In genomic region chr11:113132078-113133064, GRCm38 (mm10) we compare ENCODE assay signal across 8 mouse cellular contexts.
DNase-seq lines count a peak whose midpoint lies in the region; ATAC-seq and TF ChIP-seq lines count a peak whose summit lies in the region.

No protein-coding gene starts in this region.

- ATAC-seq in cerebellum, adult (ENCODE audit: insufficient number of reproducible peaks, low FRiP score, low TSS enrichment) = peak; percentile 41; the same call in 1 of the 2 replicates
- peak; percentile 69; the same call in 1 of the 2 replicates for ATAC-seq in limb, embryonic 15.5 days (ENCODE audit: insufficient number of reproducible peaks, low FRiP score, low TSS enrichment, low read depth)
- ATAC-seq in stomach, embryonic 14.5 days (ENCODE audit: insufficient number of reproducible peaks, insufficient read depth, low FRiP score, low read depth) = peak; percentile 39; the same call in 1 of the 2 replicates

- H3K4me2 ChIP-seq in limb, embryonic 15.5 days = no peak overlapping the region
- peak overlapping the region; percentile 14; the same call in 1 of the 2 replicates for H3K4me2 ChIP-seq in stomach, embryonic 14.5 days (replicated peaks; ENCODE audit: low read depth, low read length)

- no peak overlapping the region for H3K9ac ChIP-seq in limb, embryonic 15.5 days
- no peak overlapping the region for H3K9ac ChIP-seq in stomach, embryonic 14.5 days (replicated peaks; ENCODE audit: low read depth, low read length)

- intact Hi-C loops in gastrocnemius, postnatal 14 days (cut with DNase I; ENCODE audit: low total_unique reads) = no loop called here

- H3K27ac ChIP-seq in testis, adult 2 months (ENCODE audit: control insufficient read depth, insufficient read depth, low read depth, low read length) = peak overlapping the region; percentile 33; the same call in 1 of the 2 replicates
- peak overlapping the region; percentile 50 for H3K27ac ChIP-seq in limb, embryonic 15.5 days
- H3K27ac ChIP-seq in stomach, embryonic 14.5 days (ENCODE audit: low read length) = peak overlapping the region; percentile 67

- no peak for TF ChIP-seq CTCF in testis, adult 2 months (IDR thresholded peaks at IDR 0.05; ENCODE audit: control insufficient read depth, insufficient read depth, insufficient replicate concordance, low read depth, low read length)

- WGBS in limb, embryonic 15.5 days = 63% methylated on average over 23 of the region's 23 CpGs
- WGBS in stomach, embryonic 14.5 days = 52% methylated on average over 23 of the region's 23 CpGs

- H3K36me3 ChIP-seq in testis, adult 2 months (ENCODE audit: control insufficient read depth, insufficient read depth, low read length) = no peaks in the 10 kb centered on the region
- no peaks in the 10 kb centered on the region for H3K36me3 ChIP-seq in limb, embryonic 15.5 days
- H3K36me3 ChIP-seq in stomach, embryonic 14.5 days (ENCODE audit: control insufficient read depth, insufficient read depth, low read length) = no peaks in the 10 kb centered on the region

- 0 out of 2 replicates have a peak, but pooled peaks have one; percentile 23 for TF ChIP-seq POLR2A in testis, adult 2 months (IDR thresholded peaks at IDR 0.05; ENCODE audit: control insufficient read depth, low read depth, low read length)

- no peak overlapping the region for H3K4me3 ChIP-seq in testis, adult 2 months (ENCODE audit: control insufficient read depth, low read depth, low read length)
- no peak overlapping the region for H3K4me3 ChIP-seq in limb, embryonic 15.5 days
- no peak overlapping the region for H3K4me3 ChIP-seq in stomach, embryonic 14.5 days (ENCODE audit: low read depth, low read length)

- no peaks in the 10 kb centered on the region for H3K9me3 ChIP-seq in limb, embryonic 15.5 days
- no peaks in the 10 kb centered on the region for H3K9me3 ChIP-seq in stomach, embryonic 14.5 days (ENCODE audit: control insufficient read depth, low read depth, low read length)

- DNase-seq in cerebellum, postnatal 4 days (ENCODE audit: low spot score in 2 of 2) = no peak
- DNase-seq in testis, postnatal 10 days (ENCODE audit: low spot score) = no peak
- no peak for DNase-seq in heart, adult 8-10 months (ENCODE audit: low spot score)
- DNase-seq in gastrocnemius, postnatal 14 days = no peak

- H3K4me1 ChIP-seq in testis, adult 2 months (ENCODE audit: control insufficient read depth, insufficient read depth, low read length) = peaks cover 7% of the 10 kb centered on the region
- H3K4me1 ChIP-seq in limb, embryonic 15.5 days = peaks cover 18% of the 10 kb centered on the region; the same call in 1 of the 2 replicates
- 0 out of 2 replicates have a peak, but pooled peaks cover 5% of the 10 kb centered on the region for H3K4me1 ChIP-seq in stomach, embryonic 14.5 days (ENCODE audit: control insufficient read depth, insufficient read depth, low read length)

- H3K27me3 ChIP-seq in testis, adult 2 months (ENCODE audit: control insufficient read depth, insufficient read depth, low read length) = no peaks in the 10 kb centered on the region
- H3K27me3 ChIP-seq in limb, embryonic 15.5 days = no peaks in the 10 kb centered on the region
- no peaks in the 10 kb centered on the region for H3K27me3 ChIP-seq in stomach, embryonic 14.5 days (ENCODE audit: control insufficient read depth, insufficient read depth, low read length)
